Mouse (Mus musculus): ENCODE measurements around the gene Slc7a8. TPM values are rescaled to one million over a fixed set of nuclear protein-coding genes. Genes with fewer than 3 reads are reported as not detected.

The Slc7a8 gene
- polyA plus RNA-seq, 1 experiment = 0.25 TPM

- peaks cover 60% of the 10 kb centered on the region for H3K36me3 ChIP-seq (ENCODE audit: control insufficient read depth)
- TF ChIP-seq GATA1 (IDR thresholded peaks at IDR 0.05; ENCODE audit: low read length) (no peak), TAL1 (IDR thresholded peaks at IDR 0.05; ENCODE audit: low read length) (no peak)
- H3K4me3 ChIP-seq (replicated peaks) = no peak overlapping the region
- H3K27me3 ChIP-seq (ENCODE audit: control insufficient read depth) = no peaks in the 10 kb centered on the region
- peaks cover 34% of the 10 kb centered on the region for H3K4me1 ChIP-seq (ENCODE audit: control insufficient read depth)
- no peaks in the 10 kb centered on the region for H3K9me3 ChIP-seq (ENCODE audit: control insufficient read depth, low read length)
These were observed 99.3 kb downstream of the Slc7a8 start for GRCm38 (mm10) chr14:54682396-54682795.

GRCm38 (mm10) chr14:54678657-54679304 lies 103.0 kb downstream of the Slc7a8 start:
- H3K36me3 ChIP-seq (ENCODE audit: control insufficient read depth) = peaks cover 88% of the 10 kb centered on the region
- no peaks in the 10 kb centered on the region for H3K27me3 ChIP-seq (ENCODE audit: control insufficient read depth)
- peaks cover 17% of the 10 kb centered on the region for H3K4me1 ChIP-seq (ENCODE audit: control insufficient read depth)
- no peak overlapping the region for H3K4me3 ChIP-seq (replicated peaks)
- no peaks in the 10 kb centered on the region for H3K9me3 ChIP-seq (ENCODE audit: control insufficient read depth, low read length)
- no peak for TF ChIP-seq TAL1 (IDR thresholded peaks at IDR 0.05; ENCODE audit: low read length)
- TF ChIP-seq GATA1 (IDR thresholded peaks at IDR 0.05; ENCODE audit: low read length) = no peak

GRCm38 (mm10) chr14:54676290-54676689 lies 105.5 kb downstream of the Slc7a8 start:
- H3K27me3 ChIP-seq (ENCODE audit: control insufficient read depth) = no peaks in the 10 kb centered on the region
- H3K4me3 ChIP-seq (replicated peaks) = no peak overlapping the region
- TF ChIP-seq TAL1 (IDR thresholded peaks at IDR 0.05; ENCODE audit: low read length) = no peak
- no peak for TF ChIP-seq GATA1 (IDR thresholded peaks at IDR 0.05; ENCODE audit: low read length)
- peaks cover 2% of the 10 kb centered on the region for H3K4me1 ChIP-seq (ENCODE audit: control insufficient read depth)
- H3K9me3 ChIP-seq (ENCODE audit: control insufficient read depth, low read length) = no peaks in the 10 kb centered on the region
- H3K36me3 ChIP-seq (ENCODE audit: control insufficient read depth) = peaks cover 88% of the 10 kb centered on the region

GRCm38 (mm10) chr14:54674317-54674716 lies 107.4 kb downstream of the Slc7a8 start:
- no peak overlapping the region for H3K4me3 ChIP-seq (replicated peaks)
- H3K36me3 ChIP-seq (ENCODE audit: control insufficient read depth) = peaks cover 89% of the 10 kb centered on the region
- TF ChIP-seq GATA1 (IDR thresholded peaks at IDR 0.05; ENCODE audit: low read length) (no peak), TAL1 (IDR thresholded peaks at IDR 0.05; ENCODE audit: low read length) (no peak)
- H3K4me1 ChIP-seq (ENCODE audit: control insufficient read depth) = peaks cover 2% of the 10 kb centered on the region
- H3K9me3 ChIP-seq (ENCODE audit: control insufficient read depth, low read length) = no peaks in the 10 kb centered on the region
- H3K27me3 ChIP-seq (ENCODE audit: control insufficient read depth) = no peaks in the 10 kb centered on the region

Other genes starting within 250 kb of the Slc7a8 start
- 10.0 and 11.7 TPM in 2 replicates for gene Haus4, start 227.3 kb downstream of the Slc7a8 start, polyA plus RNA-seq (2012)
- gene Ajuba, start 204.4 kb downstream of the Slc7a8 start, polyA plus RNA-seq (2012) = not detected in 2 replicates
- gene 4931414P19Rik, start 176.0 kb downstream of the Slc7a8 start, polyA plus RNA-seq (2012) = 0.94 and 1.5 TPM in 2 replicates
- 17.6 and 21.7 TPM in 2 replicates for gene Psmb5, start 163.9 kb downstream of the Slc7a8 start, polyA plus RNA-seq (2012)
- gene Psmb11, start 160.5 kb downstream of the Slc7a8 start, polyA plus RNA-seq (2012) = not detected in 2 replicates
- not detected in 2 replicates for gene Gm17606, start 141.0 kb downstream of the Slc7a8 start, polyA plus RNA-seq (2012)
- gene Cdh24, start 140.6 kb downstream of the Slc7a8 start, polyA plus RNA-seq (2012) = 0.46 and 0.60 TPM in 2 replicates
- gene 1700123O20Rik, start 95.7 kb downstream of the Slc7a8 start, polyA plus RNA-seq (2012) = 4.9 and 7.8 TPM in 2 replicates
- 38.2 and 40.2 TPM in 2 replicates for gene Acin1, start 95.0 kb downstream of the Slc7a8 start, polyA plus RNA-seq (2012)
- not detected in 2 replicates for gene Gm29776, start 83.1 kb downstream of the Slc7a8 start, polyA plus RNA-seq (2012)
- gene Cebpe, start 69.8 kb downstream of the Slc7a8 start, polyA plus RNA-seq (2012) = 0.05 and 0.24 TPM in 2 replicates
- not detected in 2 replicates for gene Rnf212b, start 32.2 kb upstream of the Slc7a8 start, polyA plus RNA-seq (2012)
- not detected in 2 replicates for gene Homez, start 89.0 kb upstream of the Slc7a8 start, polyA plus RNA-seq (2012)
- gene Ppp1r3e, start 95.6 kb upstream of the Slc7a8 start, polyA plus RNA-seq (2012) = 0.02 TPM in 1 of 2 replicates, not detected in the other
- 0.66 and 0.95 TPM in 2 replicates for gene Bcl2l2, start 101.4 kb upstream of the Slc7a8 start, polyA plus RNA-seq (2012)
- gene Gm20521, start 101.5 kb upstream of the Slc7a8 start, polyA plus RNA-seq (2012) = 0.05 and 0.14 TPM in 2 replicates
- gene Pabpn1, start 110.6 kb upstream of the Slc7a8 start, polyA plus RNA-seq (2012) = 27.8 and 29.0 TPM in 2 replicates
- 0.01 TPM in 1 of 2 replicates, not detected in the other for gene Slc22a17, start 131.2 kb upstream of the Slc7a8 start, polyA plus RNA-seq (2012)
- 0.05 TPM in 1 of 2 replicates, not detected in the other for gene Efs, start 144.2 kb upstream of the Slc7a8 start, polyA plus RNA-seq (2012)
- not detected in 2 replicates for gene Il25, start 150.7 kb upstream of the Slc7a8 start, polyA plus RNA-seq (2012)
- gene Cmtm5, start 154.3 kb upstream of the Slc7a8 start, polyA plus RNA-seq (2012) = not detected in 2 replicates
- not detected in 2 replicates for gene Myh6, start 185.0 kb upstream of the Slc7a8 start, polyA plus RNA-seq (2012)
- gene Gm17428, start 195.0 kb upstream of the Slc7a8 start, polyA plus RNA-seq (2012) = not detected in 2 replicates
- gene Myh7, start 212.7 kb upstream of the Slc7a8 start, polyA plus RNA-seq (2012) = not detected in 2 replicates
- gene Ngdn, start 233.5 kb upstream of the Slc7a8 start, polyA plus RNA-seq (2012) = 2.8 and 3.1 TPM in 2 replicates

Data from erythroblast, embryonic 14.5 days (primary cell).